Mouse (Mus musculus): ENCODE measurements around the gene Gm17190. TPM values are rescaled to one million over a fixed set of nuclear protein-coding genes. Genes with fewer than 3 reads are reported as not detected.

Gm17190 gene
- total RNA-seq, 2 experiments from 2014 or later = not detected

- no peak overlapping the region for H3K4me3 ChIP-seq
- DNase-seq = no peak
- no peak overlapping the region for H3K27ac ChIP-seq
- intact Hi-C loops (cut with DNase I) = no loop called here
- no peak for TF ChIP-seq CTCF (IDR thresholded peaks at IDR 0.05)
These were observed 44.8 kb downstream of the Gm17190 start for GRCm38 (mm10) chr13:96126669-96127068.

- intact Hi-C loops (cut with DNase I) = no loop called here
- DNase-seq = no peak
- no peak for TF ChIP-seq CTCF (IDR thresholded peaks at IDR 0.05)
- H3K27ac ChIP-seq = no peak overlapping the region
- H3K4me3 ChIP-seq = no peak overlapping the region
These were observed 47.2 kb downstream of the Gm17190 start for GRCm38 (mm10) chr13:96129081-96129480.

DNA sequence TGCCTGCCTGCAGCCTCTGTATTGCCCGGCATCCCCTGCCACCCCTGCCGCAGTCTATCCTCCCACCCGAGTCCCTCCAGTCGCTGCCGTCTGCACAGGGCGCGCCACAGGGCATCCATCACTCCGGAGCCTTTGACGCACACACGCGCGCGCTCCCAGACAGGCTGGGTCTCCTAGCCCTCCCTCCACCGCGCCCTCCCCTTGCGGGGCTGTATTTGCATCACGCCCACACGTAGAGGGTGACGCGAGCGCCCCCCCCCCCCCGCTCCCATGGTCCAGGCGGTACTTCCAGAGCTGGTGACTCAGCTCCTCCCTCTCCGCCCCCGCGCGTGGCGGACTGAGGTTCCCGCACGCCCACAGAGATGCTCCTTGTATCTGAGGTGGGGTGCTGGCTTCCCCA, 49.2 kb downstream of the Gm17190 start:
- intact Hi-C loops (cut with DNase I) = no loop called here
- no peak for TF ChIP-seq CTCF (IDR thresholded peaks at IDR 0.05)
- H3K4me3 ChIP-seq = peak overlapping the region; percentile 40
- peak; percentile 36 for DNase-seq
- no peak overlapping the region for H3K27ac ChIP-seq

DNA sequence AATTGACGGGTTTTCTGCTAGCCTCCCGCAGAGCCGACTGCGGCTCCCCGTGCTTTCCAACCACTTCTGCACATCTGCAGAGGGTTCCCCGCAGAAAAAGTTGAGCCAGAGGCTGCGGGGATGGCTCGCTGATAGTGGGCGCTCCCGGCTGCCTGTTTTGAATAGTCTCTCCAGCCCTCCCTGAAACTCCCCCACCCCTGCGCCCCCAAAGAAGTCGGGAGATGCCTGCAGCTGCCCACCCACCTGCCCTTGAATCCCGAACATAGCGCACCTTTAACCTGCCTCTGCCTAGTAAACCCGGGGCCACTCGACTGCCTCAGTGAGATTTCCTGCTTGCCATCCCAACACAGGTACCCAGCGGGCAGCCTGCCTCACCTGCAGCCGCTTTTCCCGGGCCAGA, 50.1 kb downstream of the Gm17190 start:
- TF ChIP-seq CTCF (IDR thresholded peaks at IDR 0.05) = no peak
- peak overlapping the region; percentile 57 for H3K4me3 ChIP-seq
- DNase-seq = no peak
- H3K27ac ChIP-seq = no peak overlapping the region
- intact Hi-C loops (cut with DNase I) = no loop called here

- Histone ChIP-seq H3K27ac (no peak within 1 kb of the TSS), H3K4me3 (peak within 1 kb of the TSS; percentile 57)
- peak; percentile 39 for DNase-seq
- intact Hi-C loops (cut with DNase I) = no loop called here
- TF ChIP-seq CTCF (IDR thresholded peaks at IDR 0.05) = no peak
These were observed 50.6 kb downstream of the Gm17190 start, which contains the start of gene Sv2c for GRCm38 (mm10) chr13:96132401-96132816. Gene Sv2c, minus strand, starts transcription at chr13:96132577.

Other genes with a start within 250 kb of the Gm17190 start
- gene Iqgap2, start 190.1 kb upstream of the Gm17190 start, total RNA-seq (2021) = 1 to 10 TPM in 1 of 2 experiments, under 1 TPM in 1; 0.94 to 1.3 TPM
- gene Gm20075, start 678 bp upstream of the Gm17190 start, total RNA-seq (2021) = 1 to 10 TPM; 8.2 to 8.9 TPM
- gene Sv2c, start 50.5 kb downstream of the Gm17190 start, total RNA-seq (2021) = under 1 TPM; 0.15 to 0.20 TPM

Measured in gastrocnemius, adult 2 months (tissue).